Mouse (Mus musculus): Measurements from ENCODE around the gene Pkhd1. TPM values are rescaled to one million over a fixed set of nuclear protein-coding genes. Genes with fewer than 3 reads are reported as not detected.

The Pkhd1 gene
- polyA plus RNA-seq, 1 experiment from 2014 or later: 0.01 TPM

Other genes with a start within 250 kb of the Pkhd1 start
- gene Il17a, start 112.8 kb upstream of the Pkhd1 start, polyA plus RNA-seq (2015; fragmentation: Nextera tagmentation; extraction: Ambion mirVana): not detected in 2 replicates
- gene Il17f, start 172.6 kb upstream of the Pkhd1 start, polyA plus RNA-seq (2015; fragmentation: Nextera tagmentation; extraction: Ambion mirVana): not detected in 2 replicates
- gene Mcm3, start 202.2 kb upstream of the Pkhd1 start, polyA plus RNA-seq (2015; fragmentation: Nextera tagmentation; extraction: Ambion mirVana): 48.3 and 51.7 TPM in 2 replicates